Mouse (Mus musculus) MEL (cell line): Measurements from ENCODE around the gene Tomm22. TPM values are rescaled to one million over a fixed set of nuclear protein-coding genes. Genes with fewer than 3 reads are reported as not detected.
A peak's percentile ranks its signal among the peaks of the same experiment; 100 is the strongest.

ENCODE experiments used
- DNase-seq: peaks from one replicate; pipeline ENCODE4 v3.0.0; 2011; ENCODE audit warnings: low read depth, low spot score
- H3K27ac ChIP-seq: 2 replicates; pipeline ENCODE4 v1.5.1; 2012; ENCODE audit warnings: low read depth, mild to moderate bottlenecking, control low read depth, low read length, moderate library complexity; ENCODE audit not compliant: control insufficient read depth
- H3K27me3 ChIP-seq, 2 experiments: fragments of 150-350 bp in 1 of 2; sonication (generic) in 1 of 2; 2 replicates each; pipeline ENCODE4 v1.6.1; 2012; ENCODE audit warnings: low read length in 2 of 2, mild to moderate bottlenecking in 2 of 2, improper control_type of control experiment in 1 of 2, moderate library complexity in 1 of 2; ENCODE audit not compliant: insufficient read depth in 2 of 2, control insufficient read depth in 1 of 2
- H3K36me3 ChIP-seq, 2 experiments: 2 replicates each; pipeline ENCODE4 v1.6.1; 2012 to 2014; ENCODE audit warnings: low read length in 2 of 2, improper control_type of control experiment in 1 of 2, inconsistent platforms in 1 of 2, mild to moderate bottlenecking in 1 of 2; ENCODE audit not compliant: insufficient read depth in 2 of 2, control insufficient read depth in 1 of 2
- H3K4me1 ChIP-seq, 2 experiments: fragments of 150-350 bp in 1 of 2; sonication (generic) in 1 of 2; 2 replicates each; pipeline ENCODE4 v1.6.1; 2012; ENCODE audit warnings: low read length in 2 of 2, improper control_type of control experiment in 1 of 2, mild to moderate bottlenecking in 1 of 2; ENCODE audit not compliant: insufficient read depth in 2 of 2, control insufficient read depth in 1 of 2
- H3K4me3 ChIP-seq, 2 experiments: fragments of 150-350 bp in 1 of 2; sonication (generic) in 1 of 2; 2 replicates each; pipeline ENCODE4 v1.5.1; 2012; ENCODE audit warnings: low read depth in 2 of 2, low read length in 2 of 2, mild to moderate bottlenecking in 2 of 2, moderate library complexity in 2 of 2, control low read depth in 1 of 2, improper control_type of control experiment in 1 of 2; ENCODE audit not compliant: control insufficient read depth in 1 of 2, insufficient read depth in 1 of 2
- H3K79me2 ChIP-seq: 2 replicates; pipeline ENCODE4 v1.6.1; 2012; ENCODE audit warnings: mild to moderate bottlenecking, low read length, moderate library complexity; ENCODE audit not compliant: control insufficient read depth, poor library complexity, insufficient read depth
- H3K9ac ChIP-seq: 2 replicates; pipeline ENCODE4 v1.6.1; 2012; ENCODE audit warnings: low read depth, mild to moderate bottlenecking, control low read depth, low read length, moderate library complexity; ENCODE audit not compliant: control insufficient read depth, poor library complexity, severe bottlenecking
- H3K9me3 ChIP-seq: fragments of 150-350 bp; sonication (generic); replicated peaks from 2 replicates; pipeline ENCODE4 v1.6.1; 2012; ENCODE audit warnings: mild to moderate bottlenecking, low read length, improper control_type of control experiment, moderate library complexity; ENCODE audit not compliant: insufficient read depth
- BHLHE40 ChIP-seq: IDR thresholded peaks from 2 replicates; pipeline ENCODE4 v1.6.1; 2012; ENCODE audit warnings: low read depth, mild to moderate bottlenecking, inconsistent platforms, low read length, improper control_type of control experiment, borderline replicate concordance
- CHD1 ChIP-seq: IDR thresholded peaks from 2 replicates; pipeline ENCODE4 v1.6.1; 2012; ENCODE audit warnings: low read depth, mild to moderate bottlenecking, inconsistent platforms, low read length, improper control_type of control experiment
- CHD2 ChIP-seq: IDR thresholded peaks from 2 replicates; pipeline ENCODE4 v1.6.1; 2011; ENCODE audit warnings: low read length, improper control_type of control experiment
- CTCF ChIP-seq, 3 experiments: IDR thresholded peaks in 2 of 3; conservative IDR thresholded peaks in 1 of 3; 2 replicates each; pipeline ENCODE4 v1.5.1; 2011 to 2012; ENCODE audit warnings: low read length in 3 of 3, low read depth in 2 of 3, mild to moderate bottlenecking in 2 of 3, improper control_type of control experiment in 1 of 3, inconsistent platforms in 1 of 3, mixed read lengths in 1 of 3, moderate library complexity in 1 of 3; ENCODE audit not compliant: control insufficient read depth in 1 of 3, insufficient read depth in 1 of 3, poor library complexity in 1 of 3, severe bottlenecking in 1 of 3
- EP300 ChIP-seq, 2 experiments: IDR thresholded peaks; 2 replicates each; pipeline ENCODE4 v1.6.1; 2011; ENCODE audit warnings: improper control_type of control experiment in 2 of 2, low read length in 2 of 2, low read depth in 1 of 2, mild to moderate bottlenecking in 1 of 2
- ETS1 ChIP-seq: IDR thresholded peaks from 2 replicates; pipeline ENCODE4 v1.6.1; 2012; ENCODE audit warnings: low read depth, mild to moderate bottlenecking, inconsistent platforms, low read length, improper control_type of control experiment, moderate library complexity
- GATA1 ChIP-seq: IDR thresholded peaks from 2 replicates; pipeline ENCODE4 v1.6.1; 2011; ENCODE audit warnings: low read depth, low read length, improper control_type of control experiment
- HCFC1 ChIP-seq: IDR thresholded peaks from 2 replicates; pipeline ENCODE4 v1.6.1; 2012; ENCODE audit warnings: low read depth, mild to moderate bottlenecking, inconsistent platforms, low read length, improper control_type of control experiment, moderate library complexity
- JUND ChIP-seq: IDR thresholded peaks from 2 replicates; pipeline ENCODE4 v1.6.1; 2011; ENCODE audit warnings: low read depth, mild to moderate bottlenecking, improper control_type of control experiment, low read length
- KAT2A ChIP-seq: conservative IDR thresholded peaks from 2 replicates; pipeline ENCODE4 v1.6.1; 2012; ENCODE audit warnings: low read depth, low read length, improper control_type of control experiment, inconsistent platforms
- MAFK ChIP-seq: IDR thresholded peaks from 2 replicates; pipeline ENCODE4 v1.6.1; 2011; ENCODE audit warnings: low read depth, mild to moderate bottlenecking, low read length, improper control_type of control experiment, borderline replicate concordance
- MAZ ChIP-seq: IDR thresholded peaks from 2 replicates; pipeline ENCODE4 v1.6.1; 2012; ENCODE audit warnings: low read depth, mild to moderate bottlenecking, inconsistent platforms, low read length, improper control_type of control experiment
- MEF2A ChIP-seq: IDR thresholded peaks from 2 replicates; pipeline ENCODE4 v1.6.1; 2014; ENCODE audit warnings: low read depth, mild to moderate bottlenecking, inconsistent platforms, low read length, improper control_type of control experiment; ENCODE audit not compliant: poor library complexity, insufficient replicate concordance, severe bottlenecking; ENCODE audit errors: extremely low read depth
- MXI1 ChIP-seq: IDR thresholded peaks from 2 replicates; pipeline ENCODE4 v1.6.1; 2011; ENCODE audit warnings: mild to moderate bottlenecking, low read depth, low read length, improper control_type of control experiment
- MYB ChIP-seq: IDR thresholded peaks from 2 replicates; pipeline ENCODE4 v1.6.1; 2011; ENCODE audit warnings: mild to moderate bottlenecking, low read depth, low read length, improper control_type of control experiment
- MYC ChIP-seq: IDR thresholded peaks from 2 replicates; pipeline ENCODE4 v1.6.1; 2011; ENCODE audit warnings: low read depth, mild to moderate bottlenecking, low read length, improper control_type of control experiment, moderate library complexity
- NELFE ChIP-seq: IDR thresholded peaks from 2 replicates; pipeline ENCODE4 v1.6.1; 2011; ENCODE audit warnings: low read depth, low read length, improper control_type of control experiment
- NRF1 ChIP-seq: IDR thresholded peaks from 2 replicates; pipeline ENCODE4 v1.6.1; 2014; ENCODE audit warnings: low read depth, mild to moderate bottlenecking, inconsistent platforms, low read length, improper control_type of control experiment, moderate library complexity; ENCODE audit not compliant: poor library complexity, insufficient read depth, severe bottlenecking
- POLR2A ChIP-seq, 2 experiments: IDR thresholded peaks; 2 replicates each; pipeline ENCODE4 v1.6.1; 2011 to 2012; ENCODE audit warnings: low read length in 2 of 2, mild to moderate bottlenecking in 2 of 2, control low read depth in 1 of 2, improper control_type of control experiment in 1 of 2, low read depth in 1 of 2, moderate library complexity in 1 of 2; ENCODE audit not compliant: control insufficient read depth in 1 of 2, insufficient read depth in 1 of 2, poor library complexity in 1 of 2
- POLR2AphosphoS2 ChIP-seq: IDR thresholded peaks from 2 replicates; pipeline ENCODE4 v1.6.1; 2011; ENCODE audit warnings: low read length, improper control_type of control experiment
- POLR2AphosphoS5 ChIP-seq: IDR thresholded peaks from 2 replicates; pipeline ENCODE4 v1.6.1; 2012; ENCODE audit warnings: low read depth, borderline replicate concordance, mild to moderate bottlenecking, inconsistent platforms, low read length, moderate library complexity, mixed read lengths
- SIN3A ChIP-seq: IDR thresholded peaks from 2 replicates; pipeline ENCODE4 v1.6.1; 2012; ENCODE audit warnings: low read length, improper control_type of control experiment, inconsistent platforms
- SMC3 ChIP-seq: IDR thresholded peaks from 2 replicates; pipeline ENCODE4 v1.6.1; 2011; ENCODE audit warnings: low read depth, low read length, improper control_type of control experiment
- TAL1 ChIP-seq: IDR thresholded peaks from 2 replicates; pipeline ENCODE4 v1.6.1; 2012; ENCODE audit warnings: mild to moderate bottlenecking, inconsistent platforms, low read length, moderate library complexity, mixed read lengths
- TBP ChIP-seq: IDR thresholded peaks from 2 replicates; pipeline ENCODE4 v1.8.0; 2011; ENCODE audit warnings: low read depth, low read length, improper control_type of control experiment
- TCF12 ChIP-seq: IDR thresholded peaks from 2 replicates; pipeline ENCODE4 v1.6.1; 2014; ENCODE audit warnings: low read depth, mild to moderate bottlenecking, inconsistent platforms, low read length, improper control_type of control experiment, moderate library complexity
- UBTF ChIP-seq: IDR thresholded peaks from 2 replicates; pipeline ENCODE4 v1.6.1; 2012; ENCODE audit warnings: low read depth, mild to moderate bottlenecking, inconsistent platforms, low read length, improper control_type of control experiment, moderate library complexity, borderline replicate concordance; ENCODE audit not compliant: insufficient read depth
- USF1 ChIP-seq: IDR thresholded peaks from 2 replicates; pipeline ENCODE4 v1.6.1; 2014; ENCODE audit warnings: low read depth, mild to moderate bottlenecking, inconsistent platforms, low read length, improper control_type of control experiment, moderate library complexity
- USF2 ChIP-seq, 2 experiments: IDR thresholded peaks; 2 replicates each; pipeline ENCODE4 v1.6.1; 2011 to 2012; ENCODE audit warnings: improper control_type of control experiment in 2 of 2, low read length in 2 of 2, borderline replicate concordance in 1 of 2, inconsistent platforms in 1 of 2, low read depth in 1 of 2, mild to moderate bottlenecking in 1 of 2; ENCODE audit not compliant: insufficient read depth in 1 of 2
- ZMIZ1 ChIP-seq: IDR thresholded peaks from 2 replicates; pipeline ENCODE4 v1.6.1; 2012; ENCODE audit warnings: low read depth, mild to moderate bottlenecking, inconsistent platforms, low read length, improper control_type of control experiment, moderate library complexity
- ZNF384 ChIP-seq: IDR thresholded peaks from 2 replicates; pipeline ENCODE4 v1.6.1; 2012; ENCODE audit warnings: low read depth, mild to moderate bottlenecking, inconsistent platforms, low read length, improper control_type of control experiment
- polyA plus RNA-seq, 2 experiments: library from polyadenylated mRNA; stranded (reverse) in 1 of 2; unstranded in 1 of 2; fragments of >175 nt in 1 of 2; fragments of >200 nt in 1 of 2; gene quantifications; 2 replicates each; pipeline versions ENCODE4 v1.2.1 to v1.2.4; 2012; ENCODE audit warnings: low replicate concordance in 2 of 2, low read depth in 1 of 2; ENCODE audit not compliant: insufficient read length in 2 of 2, insufficient read depth in 1 of 2, missing spikeins in 1 of 2
- total RNA-seq: library from RNA; depleted of rRNA; stranded (reverse); fragments of 300-350 nt; gene quantifications from 2 replicates; pipeline ENCODE4 v1.2.3, GENCODE M21; 2012

Gene Tomm22
- total and polyA plus RNA-seq, 3 experiments: 174 to 829 (median 281) TPM

DNA sequence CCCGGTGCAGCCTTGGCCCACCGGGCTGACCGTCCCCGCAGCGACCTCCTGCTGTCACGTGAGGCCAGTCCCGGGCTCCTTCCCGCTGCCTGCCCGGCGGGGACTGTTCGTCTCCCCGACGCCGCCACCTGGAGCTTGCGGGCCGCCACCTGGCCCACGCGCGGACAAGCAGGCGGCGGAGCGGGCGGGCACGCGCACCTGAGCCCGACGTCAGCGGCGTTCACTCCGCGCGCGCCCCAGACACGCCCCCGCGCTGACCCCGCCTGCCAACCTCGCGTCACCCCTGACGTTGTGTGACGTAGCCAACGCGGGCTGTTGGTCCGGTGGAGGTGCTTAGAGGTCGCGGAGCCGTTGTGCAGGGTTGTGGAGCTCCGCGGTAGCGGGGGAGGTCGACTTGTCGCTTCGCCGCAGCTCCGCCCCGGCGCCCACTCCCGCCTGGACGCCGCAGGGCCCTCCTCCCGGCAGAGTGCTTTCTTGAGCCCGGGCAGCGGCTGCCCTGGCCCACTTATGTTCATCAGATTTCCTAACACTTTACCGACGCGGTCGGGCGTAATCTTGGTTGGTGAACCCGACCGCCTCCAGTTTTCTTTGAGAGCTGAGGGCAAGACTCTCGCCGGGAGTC lies 17.1 kb downstream of the Tomm22 start, which contains the start of gene Josd1:
Gene Josd1 (minus strand): TSS at position 274 of the 622 bp plus-strand sequence.
- Histone ChIP-seq H3K4me1 (peaks cover 8 to 28% of the 10 kb centered on the region in 2 experiments), H3K27ac (peak within 1 kb of the TSS; percentile 84), H3K27me3 (no peaks in the 10 kb centered on the region), H3K79me2 (peaks cover 68% of the 10 kb centered on the region), H3K9me3 (no peaks in the 10 kb centered on the region), H3K9ac (peak within 1 kb of the TSS; percentile 97), H3K4me3 (peak within 1 kb of the TSS; percentile 93 to 96), H3K36me3 (peaks cover 0 to 33% of the 10 kb centered on the region in 2 experiments; a peak in 3 of 4 replicates)
- DNase-seq: peak; percentile 96
- TF ChIP-seq CHD2: no peak
- peak; percentile 60 for TF ChIP-seq USF1
- no peak for TF ChIP-seq TAL1
- peak; percentile 11; the same call in 1 of the 2 replicates for TF ChIP-seq GATA1
- TF ChIP-seq EP300 (IDR thresholded peaks at IDR 0.05; ENCODE audit: low read depth in 1 of 2, low read length in 2 of 2): 0 out of 4 replicates have a peak, but pooled peaks of 1 of the 2 experiments have one; percentile 2
- TF ChIP-seq ZMIZ1: peak; percentile 51
- TF ChIP-seq BHLHE40: peak; percentile 40; the same call in 1 of the 2 replicates
- TF ChIP-seq TCF12: peak; percentile 58
- no peak for TF ChIP-seq MAFK
- peak; percentile 13; the same call in 1 of the 2 replicates for TF ChIP-seq MXI1
- TF ChIP-seq CHD1: no peak
- TF ChIP-seq POLR2AphosphoS2: peak; percentile 44; the same call in 1 of the 2 replicates
- TF ChIP-seq ETS1: peak; percentile 61
- TF ChIP-seq USF2 (IDR thresholded peaks at IDR 0.05; ENCODE audit: borderline replicate concordance in 1 of 2, insufficient read depth in 1 of 2, low read depth in 1 of 2, low read length in 2 of 2): no peak
- TF ChIP-seq MYB: 0 out of 2 replicates have a peak, but pooled peaks have one; percentile 4
- no peak for TF ChIP-seq POLR2AphosphoS5
- TF ChIP-seq KAT2A: no peak
- TF ChIP-seq JUND: no peak
- peak; percentile 8; the same call in 1 of the 2 replicates for TF ChIP-seq MAZ
- TF ChIP-seq NRF1: peak; percentile 52
- TF ChIP-seq UBTF: no peak
- TF ChIP-seq TBP: 0 out of 2 replicates have a peak, but pooled peaks have one; percentile 14
- peak; percentile 79 for TF ChIP-seq NELFE
- TF ChIP-seq POLR2A (IDR thresholded peaks at IDR 0.05; ENCODE audit: control insufficient read depth in 1 of 2, insufficient read depth in 1 of 2, low read depth in 1 of 2, low read length in 2 of 2, poor library complexity in 1 of 2): peak; percentile 85 to 87
- TF ChIP-seq CTCF (IDR thresholded peaks at IDR 0.05 in 2 of 3, conservative IDR thresholded peaks at IDR 0.05 in 1 of 3; ENCODE audit: control insufficient read depth in 1 of 3, insufficient read depth in 1 of 3, low read depth in 2 of 3, low read length in 3 of 3, poor library complexity in 1 of 3, severe bottlenecking in 1 of 3): no peak
- TF ChIP-seq SMC3: no peak
- peak; percentile 84 for TF ChIP-seq SIN3A
- TF ChIP-seq MYC: no peak
- TF ChIP-seq HCFC1: peak; percentile 61; the same call in 1 of the 2 replicates
- no peak for TF ChIP-seq MEF2A
- no peak for TF ChIP-seq ZNF384
